Mouse (Mus musculus): Measurements from ENCODE around the gene Cox7a1.

GRCm38 (mm10) chr7:30188344-30189115 lies 4.6 kb downstream of the Cox7a1 start:
- TF ChIP-seq POLR2A (IDR thresholded peaks at IDR 0.05; ENCODE audit: low read depth, low read length) (no peak), CTCF (IDR thresholded peaks at IDR 0.05; ENCODE audit: extremely low read depth, insufficient read depth, insufficient read length, insufficient replicate concordance) (no peak)

All from spleen, adult 2 months (tissue).